ENCODE assay signal across 27 mouse cellular contexts in the genomic region with DNA sequence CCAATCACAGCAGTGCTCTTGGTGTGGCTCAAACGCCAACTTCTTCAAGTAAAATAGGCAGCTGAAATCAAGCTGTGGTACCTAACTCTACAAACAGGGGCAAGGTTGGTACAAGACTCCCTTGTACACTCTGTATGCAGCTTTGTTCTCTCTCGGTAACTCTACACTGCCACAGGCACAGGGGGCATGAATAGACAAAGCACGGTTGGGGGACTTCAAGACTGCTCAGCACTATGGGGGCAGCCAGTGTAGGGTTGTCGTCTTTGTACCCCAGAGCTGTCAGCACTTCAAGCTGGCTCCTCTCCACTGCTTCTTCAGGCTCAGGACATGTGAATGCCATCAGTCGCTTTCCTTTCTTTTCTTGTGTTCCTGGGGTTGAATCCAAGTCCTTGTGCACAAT. TPM values are rescaled to one million over a fixed set of nuclear protein-coding genes. Genes with fewer than 3 reads are reported as not detected.
DNase-seq lines count a peak whose midpoint lies in the region; ATAC-seq and TF ChIP-seq lines count a peak whose summit lies in the region.
"Had no signal": no experiment of that assay in that cellular context is flagged by ENCODE, and none has a peak within 500 bp of the region (broad histone marks: within the 10 kb centered on the region; RNA-seq: fewer than 3 reads in every experiment).

No protein-coding gene starts in this region.

- H3K27ac ChIP-seq in forebrain, embryonic 14.5 days (ENCODE audit: low read depth, low read length) = no peak overlapping the region
- H3K27ac ChIP-seq in forebrain, embryonic 12.5 days = no peak overlapping the region
- 0 out of 2 replicates have a peak overlapping the region, but pooled peaks have one; percentile 26 for H3K27ac ChIP-seq in midbrain, embryonic 14.5 days (replicated peaks; ENCODE audit: low read depth, low read length)
- H3K27ac ChIP-seq in midbrain, embryonic 10.5 days (replicated peaks) = no peak overlapping the region
- H3K27ac ChIP-seq in hindbrain, embryonic 15.5 days (replicated peaks) = 0 out of 2 replicates have a peak overlapping the region, but pooled peaks have one; percentile 22
- H3K27ac ChIP-seq: forebrain, embryonic 15.5 days; kidney, embryonic 15.5 days; midbrain, embryonic 15.5 days had no signal

- H3K4me3 ChIP-seq in forebrain, embryonic 14.5 days (ENCODE audit: low read depth, low read length) = no peak overlapping the region
- H3K4me3 ChIP-seq in forebrain, embryonic 12.5 days (replicated peaks) = no peak overlapping the region
- H3K4me3 ChIP-seq in midbrain, embryonic 14.5 days (replicated peaks; ENCODE audit: low read depth, low read length) = no peak overlapping the region
- H3K4me3 ChIP-seq in midbrain, embryonic 10.5 days = no peak overlapping the region
- no peak overlapping the region for H3K4me3 ChIP-seq in hindbrain, embryonic 15.5 days
- H3K4me3 ChIP-seq in myocyte = no peak overlapping the region
- H3K4me3 ChIP-seq: erythroblast, embryonic 14.5 days; forebrain, embryonic 15.5 days; kidney, embryonic 15.5 days; megakaryocyte, embryonic 14.5 days; midbrain, embryonic 15.5 days had no signal

- H3K9me3 ChIP-seq in forebrain, embryonic 14.5 days (replicated peaks; ENCODE audit: control insufficient read depth, low read length) = no peaks in the 10 kb centered on the region
- H3K9me3 ChIP-seq in forebrain, embryonic 12.5 days = no peaks in the 10 kb centered on the region
- H3K9me3 ChIP-seq in midbrain, embryonic 14.5 days (ENCODE audit: control insufficient read depth, low read length) = no peaks in the 10 kb centered on the region
- H3K9me3 ChIP-seq in midbrain, embryonic 10.5 days (replicated peaks) = no peaks in the 10 kb centered on the region
- H3K9me3 ChIP-seq in hindbrain, embryonic 15.5 days = no peaks in the 10 kb centered on the region
- H3K9me3 ChIP-seq: forebrain, embryonic 15.5 days; kidney, embryonic 15.5 days; megakaryocyte, embryonic 14.5 days; midbrain, embryonic 15.5 days had no signal

- no peak overlapping the region for H3K9ac ChIP-seq in forebrain, embryonic 14.5 days (ENCODE audit: low read length)
- H3K9ac ChIP-seq in forebrain, embryonic 12.5 days = no peak overlapping the region
- H3K9ac ChIP-seq in midbrain, embryonic 14.5 days (replicated peaks; ENCODE audit: low read length) = no peak overlapping the region
- H3K9ac ChIP-seq in hindbrain, embryonic 15.5 days = no peak overlapping the region
- H3K9ac ChIP-seq: forebrain, embryonic 15.5 days; kidney, embryonic 15.5 days; midbrain, embryonic 15.5 days had no signal

- H3K4me1 ChIP-seq in forebrain, embryonic 14.5 days (ENCODE audit: control insufficient read depth, insufficient read depth, low read length) = peaks cover 15% of the 10 kb centered on the region
- peaks cover 22% of the 10 kb centered on the region for H3K4me1 ChIP-seq in forebrain, embryonic 12.5 days
- H3K4me1 ChIP-seq in midbrain, embryonic 14.5 days (ENCODE audit: control insufficient read depth, insufficient read depth, low read length) = 0 out of 2 replicates have a peak, but pooled peaks cover 5% of the 10 kb centered on the region
- H3K4me1 ChIP-seq in midbrain, embryonic 10.5 days = peaks cover 16% of the 10 kb centered on the region
- 0 out of 2 replicates have a peak, but pooled peaks cover 6% of the 10 kb centered on the region for H3K4me1 ChIP-seq in hindbrain, embryonic 15.5 days (replicated peaks)
- H3K4me1 ChIP-seq: kidney, embryonic 15.5 days had no signal

- ATAC-seq in forebrain, embryonic 14.5 days = no peak
- ATAC-seq in forebrain, embryonic 12.5 days (ENCODE audit: low FRiP score) = no peak
- ATAC-seq in midbrain, embryonic 14.5 days (ENCODE audit: low FRiP score, low TSS enrichment) = no peak
- ATAC-seq in hindbrain, embryonic 15.5 days (ENCODE audit: low FRiP score, low read depth) = peak; percentile 51; the same call in 1 of the 2 replicates
- ATAC-seq: forebrain, embryonic 15.5 days; intestine, postnatal 0 days; midbrain, embryonic 15.5 days had no signal

- TF ChIP-seq POLR2A in myocyte (IDR thresholded peaks at IDR 0.05; ENCODE audit: insufficient read length, low read depth) = no peak

- no peak overlapping the region for H3K4me2 ChIP-seq in forebrain, embryonic 14.5 days (ENCODE audit: low read length)
- no peak overlapping the region for H3K4me2 ChIP-seq in forebrain, embryonic 12.5 days
- no peak overlapping the region for H3K4me2 ChIP-seq in midbrain, embryonic 14.5 days (ENCODE audit: low read length)
- H3K4me2 ChIP-seq in hindbrain, embryonic 15.5 days = no peak overlapping the region
- H3K4me2 ChIP-seq in myocyte (ENCODE audit: low read depth) = peak overlapping the region; percentile 48
- H3K4me2 ChIP-seq: forebrain, embryonic 15.5 days; heart, embryonic 11.5 days; kidney, embryonic 15.5 days; liver, embryonic 11.5 days; midbrain, embryonic 15.5 days had no signal

- intact Hi-C loops in heart, postnatal 14 days (cut with DNase I) = no loop called here

- DNase-seq in forebrain, embryonic 14.5 days (ENCODE audit: low spot score) = peak; percentile 8
- DNase-seq in midbrain, embryonic 14.5 days = no peak
- DNase-seq in midbrain, embryonic 10.5 days (ENCODE audit: low spot score) = no peak
- no peak for DNase-seq in lung, postnatal 10 days
- no peak for DNase-seq in heart, postnatal 14 days
- DNase-seq: adrenal gland, postnatal 10 days; cerebellum, adult 2 months; cerebellum, postnatal 36 days; embryo, embryonic 11 days; gastrocnemius, postnatal 10 days; heart, adult 11 months; kidney, postnatal 36 days; layer of hippocampus, adult 9-11 months; lung, adult 18-20 months; right cerebral cortex, postnatal 14 days; thymus, postnatal 14 days had no signal

- no peak overlapping the region for H3ac ChIP-seq in myocyte (ENCODE audit: control insufficient read depth, insufficient read length)

- 29% methylated on average over 5 of the region's 5 CpGs for WGBS in forebrain, embryonic 14.5 days
- WGBS in forebrain, embryonic 12.5 days = 49% methylated on average over 5 of the region's 5 CpGs
- WGBS in midbrain, embryonic 14.5 days = 50% methylated on average over 5 of the region's 5 CpGs
- WGBS in midbrain, embryonic 10.5 days = 70% methylated on average over 5 of the region's 5 CpGs
- 37% methylated on average over 5 of the region's 5 CpGs for WGBS in hindbrain, embryonic 15.5 days

- H3K79me2 ChIP-seq in myocyte (ENCODE audit: control insufficient read depth, insufficient read depth) = peaks cover 5% of the 10 kb centered on the region

- no peaks in the 10 kb centered on the region for H3K27me3 ChIP-seq in forebrain, embryonic 14.5 days (replicated peaks; ENCODE audit: control insufficient read depth, insufficient read depth, low read length)
- no peaks in the 10 kb centered on the region for H3K27me3 ChIP-seq in forebrain, embryonic 12.5 days
- H3K27me3 ChIP-seq in midbrain, embryonic 14.5 days (ENCODE audit: control insufficient read depth, insufficient read depth, low read length) = no peaks in the 10 kb centered on the region
- no peaks in the 10 kb centered on the region for H3K27me3 ChIP-seq in midbrain, embryonic 10.5 days (ENCODE audit: low read depth, poor library complexity, severe bottlenecking)
- no peaks in the 10 kb centered on the region for H3K27me3 ChIP-seq in hindbrain, embryonic 15.5 days
- no peaks in the 10 kb centered on the region for H3K27me3 ChIP-seq in myocyte (ENCODE audit: control insufficient read depth, insufficient read depth, insufficient read length)
- H3K27me3 ChIP-seq: forebrain, embryonic 15.5 days; kidney, embryonic 15.5 days; megakaryocyte, embryonic 14.5 days; midbrain, embryonic 15.5 days had no signal

- no peaks in the 10 kb centered on the region for H3K36me3 ChIP-seq in forebrain, embryonic 14.5 days (ENCODE audit: control insufficient read depth, insufficient read depth, low read length)
- H3K36me3 ChIP-seq in forebrain, embryonic 12.5 days (replicated peaks) = peaks cover 7% of the 10 kb centered on the region
- no peaks in the 10 kb centered on the region for H3K36me3 ChIP-seq in midbrain, embryonic 14.5 days (ENCODE audit: control insufficient read depth, insufficient read depth, low read length)
- peaks cover 12% of the 10 kb centered on the region; the same call in 1 of the 2 replicates for H3K36me3 ChIP-seq in midbrain, embryonic 10.5 days
- no peaks in the 10 kb centered on the region for H3K36me3 ChIP-seq in hindbrain, embryonic 15.5 days
- peaks cover 5% of the 10 kb centered on the region for H3K36me3 ChIP-seq in myocyte (ENCODE audit: control insufficient read depth, insufficient read depth)
- H3K36me3 ChIP-seq: forebrain, embryonic 15.5 days; midbrain, embryonic 15.5 days had no signal

TF ChIP-seq in myocyte, 11 proteins besides CTCF, POLR2A, EP300 and RAD21 (continues in another document):
- TF ChIP-seq E2F4 (IDR thresholded peaks at IDR 0.05; ENCODE audit: insufficient read depth) = no peak
- TF ChIP-seq SRF (IDR thresholded peaks at IDR 0.05; ENCODE audit: control insufficient read depth, insufficient read length, low read depth) = no peak
- TF ChIP-seq CEBPB (IDR thresholded peaks at IDR 0.05; ENCODE audit: insufficient read depth, poor library complexity, severe bottlenecking) = no peak
- no peak for TF ChIP-seq MYOG (IDR thresholded peaks at IDR 0.05; ENCODE audit: control insufficient read depth in 1 of 3, insufficient read depth in 1 of 3, insufficient read length in 2 of 3, low read depth in 2 of 3)
- TF ChIP-seq TCF3 (IDR thresholded peaks at IDR 0.05; ENCODE audit: insufficient read length, low read depth) = no peak
- no peak for TF ChIP-seq USF1 (IDR thresholded peaks at IDR 0.05; ENCODE audit: low read depth)
- TF ChIP-seq MYOD1 (IDR thresholded peaks at IDR 0.05; ENCODE audit: control insufficient read depth in 1 of 3, insufficient read length in 2 of 3, low read depth in 2 of 3) = no peak

RNA-seq across cellular contexts. Expression of a gene that starts 14.5 kb away (rescaled TPM):
- 88.4 and 102 TPM in 2 replicates for polyA plus RNA-seq in forebrain, embryonic 14.5 days (2014; fragmentation: Nextera tagmentation; extraction: Ambion mirVana)
- polyA plus RNA-seq in forebrain, embryonic 12.5 days (2016; fragmentation: Nextera tagmentation; extraction: Ambion mirVana) = 79.4 and 79.8 TPM in 2 replicates
- 155 and 172 TPM in 2 replicates for polyA plus RNA-seq in midbrain, embryonic 14.5 days (2014; fragmentation: Nextera tagmentation; extraction: Ambion mirVana)
- 50.7 and 68.9 TPM in 2 replicates for polyA plus RNA-seq in midbrain, embryonic 10.5 days (2016; fragmentation: Nextera tagmentation; extraction: Ambion mirVana)
- 148 and 158 TPM in 2 replicates for polyA plus RNA-seq in hindbrain, embryonic 15.5 days (2015; fragmentation: Nextera tagmentation; extraction: Ambion mirVana)
- polyA plus RNA-seq in myocyte (2012; fragmentation: generic; extraction: Trizol) = 37.8 TPM
- 10 to 100 TPM; 21.6 to 24.9 TPM for total RNA-seq in heart, postnatal 14 days (2021)

RNA-seq across cellular contexts. Expression of a gene that starts 57.6 kb away (rescaled TPM):
- polyA plus RNA-seq in forebrain, embryonic 14.5 days (2014; fragmentation: Nextera tagmentation; extraction: Ambion mirVana) = 52.3 and 56.2 TPM in 2 replicates
- polyA plus RNA-seq in forebrain, embryonic 12.5 days (2016; fragmentation: Nextera tagmentation; extraction: Ambion mirVana) = 42.4 and 43.2 TPM in 2 replicates
- polyA plus RNA-seq in midbrain, embryonic 14.5 days (2014; fragmentation: Nextera tagmentation; extraction: Ambion mirVana) = 40.3 and 55.3 TPM in 2 replicates
- polyA plus RNA-seq in midbrain, embryonic 10.5 days (2016; fragmentation: Nextera tagmentation; extraction: Ambion mirVana) = 46.5 and 52.5 TPM in 2 replicates
- 41.1 and 41.7 TPM in 2 replicates for polyA plus RNA-seq in hindbrain, embryonic 15.5 days (2015; fragmentation: Nextera tagmentation; extraction: Ambion mirVana)
- 47.2 TPM for polyA plus RNA-seq in myocyte (2012; fragmentation: generic; extraction: Trizol)
- total RNA-seq in heart, postnatal 14 days (2021) = 10 to 100 TPM; 22.6 to 23.0 TPM

Comparison
In these comparisons a context has a peak if more than half of its experiments do, and no peak if none do; other contexts are left out.
1. H3K27ac ChIP-seq: peak in midbrain, embryonic 14.5 days (single experiment) and hindbrain, embryonic 15.5 days (single experiment); none in forebrain, embryonic 14.5 days (single experiment), forebrain, embryonic 12.5 days (single experiment) and midbrain, embryonic 10.5 days (single experiment).